Mouse (Mus musculus) heart, embryonic 14.5 days (tissue): ENCODE results near the gene Eif1. TPM values are rescaled to one million over a fixed set of nuclear protein-coding genes. Genes with fewer than 3 reads are reported as not detected.
"Not testable (repeated sequence)": the region's sequence is repeated elsewhere in the genome, so short reads cannot be mapped to it uniquely, and the experiment has no call there.

ENCODE experiments used
- ATAC-seq: fragments of 200-750 bp; cut with Nextera tagmentation; 2 replicates; pipeline ENCODE4 v1.8.0; 2017; ENCODE audit warnings: low read depth, moderate TSS enrichment; ENCODE audit not compliant: insufficient number of reproducible peaks, insufficient read depth, low FRiP score
- H3K27ac ChIP-seq, 2 experiments: fragments of 200-500 bp in 1 of 2; fragments of 300-500 bp in 1 of 2; sonication (generic) in 1 of 2; replicated peaks in 1 of 2; 2 replicates each; pipeline ENCODE4 v1.5.1; 2012 to 2014; ENCODE audit warnings: low read depth in 2 of 2, low read length in 2 of 2, control low read depth in 1 of 2, mild to moderate bottlenecking in 1 of 2, mixed read lengths in 1 of 2; ENCODE audit not compliant: control insufficient read depth in 1 of 2, insufficient read depth in 1 of 2
- H3K27me3 ChIP-seq: fragments of 300-500 bp; sonication (generic); 2 replicates; pipeline ENCODE4 v1.6.1; 2014; ENCODE audit warnings: mild to moderate bottlenecking, low read length, control low read depth; ENCODE audit not compliant: control insufficient read depth, insufficient read depth
- H3K36me3 ChIP-seq: fragments of 300-500 bp; sonication (generic); 2 replicates; pipeline ENCODE4 v1.6.1; 2014; ENCODE audit warnings: mild to moderate bottlenecking, control low read depth, low read length, mixed read lengths; ENCODE audit not compliant: control insufficient read depth, insufficient read depth
- H3K4me1 ChIP-seq, 2 experiments: fragments of 200-500 bp in 1 of 2; fragments of 300-500 bp in 1 of 2; sonication (generic) in 1 of 2; 2 replicates each; pipeline ENCODE4 v1.6.1; 2012 to 2014; ENCODE audit warnings: low read length in 2 of 2, control low read depth in 1 of 2, mixed read lengths in 1 of 2; ENCODE audit not compliant: control insufficient read depth in 2 of 2, insufficient read depth in 2 of 2
- H3K4me2 ChIP-seq: fragments of 300-500 bp; sonication (generic); 2 replicates; pipeline ENCODE4 v1.6.1; 2014; ENCODE audit warnings: mild to moderate bottlenecking, low read length
- H3K4me3 ChIP-seq, 2 experiments: fragments of 200-500 bp in 1 of 2; fragments of 300-500 bp in 1 of 2; sonication (generic) in 1 of 2; 2 replicates each; pipeline ENCODE4 v1.5.1; 2012 to 2014; ENCODE audit warnings: low read length in 2 of 2, mild to moderate bottlenecking in 2 of 2, control low read depth in 1 of 2, low read depth in 1 of 2, moderate library complexity in 1 of 2; ENCODE audit not compliant: control insufficient read depth in 1 of 2, insufficient read depth in 1 of 2
- H3K9ac ChIP-seq: fragments of 300-500 bp; sonication (generic); 2 replicates; pipeline ENCODE4 v1.6.1; 2014; ENCODE audit warnings: mild to moderate bottlenecking, low read length
- H3K9me3 ChIP-seq: fragments of 300-500 bp; sonication (generic); 2 replicates; pipeline ENCODE4 v1.6.1; 2016; ENCODE audit warnings: low read length, control low read depth; ENCODE audit not compliant: control insufficient read depth
- WGBS: fragments of 180-500 bp; shearing (Covaris S2); extraction: QIAGEN DNeasy Blood & Tissue Kit; methylation state at CpG from one replicate; pipeline ENCODE4 v1.1.7; 2014; 5-methylcytosine and 5-hydroxymethylcytosine counted together
- polyA plus RNA-seq: library from polyadenylated mRNA; unstranded; fragments of >200 nt; fragmentation: Nextera tagmentation; extraction: Ambion mirVana; gene quantifications from 2 replicates; pipeline ENCODE4 v1.2.1, GENCODE M21; 2014

The Eif1 gene
- polyA plus RNA-seq, 1 experiment from 2014 or later, result 1,900 TPM

- ATAC-seq, result peak; percentile 50; the same call in 1 of the 2 replicates
- Histone ChIP-seq H3K27ac (no peak within 1 kb of the TSS), H3K4me3 (peak within 1 kb of the TSS; percentile 69 to 71), H3K4me2 (peak within 1 kb of the TSS; percentile 100), H3K9ac (peak within 1 kb of the TSS; percentile 76), H3K9me3 (no peaks in the 10 kb centered on the region), H3K27me3 (peaks cover 58% of the 10 kb centered on the region), H3K4me1 (peaks cover 3 to 6% of the 10 kb centered on the region in 2 experiments; a peak in 1 of 4 replicates), H3K36me3 (no peaks in the 10 kb centered on the region)
- 2% methylated on average over 49 of the region's 49 CpGs for WGBS
Measured at GRCm38 (mm10) chr11:100355972-100356818, 36.5 kb downstream of the Eif1 start, which contains the start of gene Hap1. Gene Hap1 (minus strand): TSS chr11:100356128.

- Histone ChIP-seq H3K36me3 (no peaks in the 10 kb centered on the region), H3K27me3 (peaks cover 58% of the 10 kb centered on the region), H3K9me3 (no peaks in the 10 kb centered on the region), H3K9ac (peak overlapping the region; percentile 76), H3K4me2 (peak overlapping the region; percentile 100), H3K4me3 (peak overlapping the region; percentile 69 to 71), H3K27ac (no peak overlapping the region), H3K4me1 (peaks cover 3 to 5% of the 10 kb centered on the region in 2 experiments; a peak in 1 of 4 replicates)
- ATAC-seq, result no peak
- 23% methylated on average over 9 of the region's 9 CpGs for WGBS
Measured at GRCm38 (mm10) chr11:100356819-100357211, 37.1 kb downstream of the Eif1 start.

- H3K4me3 ChIP-seq, result no peak overlapping the region
- no peak for ATAC-seq
- WGBS, result 57% methylated on average over 5 of the region's 5 CpGs
Measured at GRCm38 (mm10) chr11:100357408-100357807, 37.7 kb downstream of the Eif1 start.

GRCm38 (mm10) chr11:100360175-100360574 lies 40.5 kb downstream of the Eif1 start:
- Histone ChIP-seq H3K9ac (no peak overlapping the region), H3K27me3 (peaks cover 34% of the 10 kb centered on the region), H3K4me3 (no peak overlapping the region), H3K4me2 (no peak overlapping the region), H3K4me1 (peaks cover 0 to 3% of the 10 kb centered on the region in 2 experiments; a peak in 1 of 4 replicates), H3K9me3 (no peaks in the 10 kb centered on the region), H3K36me3 (no peaks in the 10 kb centered on the region), H3K27ac (no peak overlapping the region)
- 74% methylated on average over 6 of the region's 6 CpGs for WGBS
- no peak for ATAC-seq

More at GRCm38 (mm10) chr11:100357408-100357807, 37.7 kb downstream of the Eif1 start:
- H3K4me2 ChIP-seq, result no peak overlapping the region
- peaks cover 0 to 3% of the 10 kb centered on the region in 2 experiments; a peak in 1 of 4 replicates for H3K4me1 ChIP-seq
- peaks cover 58% of the 10 kb centered on the region for H3K27me3 ChIP-seq
- no peak overlapping the region for H3K9ac ChIP-seq
- H3K9me3 ChIP-seq, result no peaks in the 10 kb centered on the region
- H3K36me3 ChIP-seq, result no peaks in the 10 kb centered on the region
- H3K27ac ChIP-seq, result no peak overlapping the region

- H3K27ac ChIP-seq, H3K4me2 ChIP-seq, H3K4me3 ChIP-seq, H3K9me3 ChIP-seq, H3K4me1 ChIP-seq, H3K9ac ChIP-seq, ATAC-seq, H3K36me3 ChIP-seq: not testable (repeated sequence)
- WGBS, result no CpG with 5 or more reads among the region's 13 CpGs
- peaks cover 28% of the 10 kb centered on the region for H3K27me3 ChIP-seq
Measured at GRCm38 (mm10) chr11:100361059-100361458, 41.4 kb downstream of the Eif1 start.

GRCm38 (mm10) chr11:100362209-100362978 lies 42.7 kb downstream of the Eif1 start:
- WGBS, result 14% methylated on average over 8 of the region's 8 CpGs
- H3K27ac ChIP-seq, result no peak overlapping the region
- H3K36me3 ChIP-seq, result no peaks in the 10 kb centered on the region
- H3K4me1 ChIP-seq, result no peaks in the 10 kb centered on the region; a peak in 1 of 4 replicates
- H3K27me3 ChIP-seq, result peaks cover 17% of the 10 kb centered on the region
- 0 out of 2 replicates have a peak, but pooled peaks have one; percentile 16 for ATAC-seq
- H3K9me3 ChIP-seq, result no peaks in the 10 kb centered on the region
- no peak overlapping the region for H3K4me2 ChIP-seq
- no peak overlapping the region for H3K4me3 ChIP-seq
- H3K9ac ChIP-seq, result no peak overlapping the region

GRCm38 (mm10) chr11:100362979-100363562 lies 43.4 kb downstream of the Eif1 start:
- WGBS, result 16% methylated on average over 12 of the region's 12 CpGs
- 0 out of 2 replicates have a peak, but pooled peaks cover 2% of the 10 kb centered on the region for H3K36me3 ChIP-seq
- no peaks in the 10 kb centered on the region for H3K9me3 ChIP-seq

More at GRCm38 (mm10) chr11:100362979-100363562, 43.4 kb downstream of the Eif1 start:
- no peak overlapping the region for H3K9ac ChIP-seq
- peaks cover 14% of the 10 kb centered on the region for H3K27me3 ChIP-seq
- no peak for ATAC-seq
- H3K4me1 ChIP-seq, result no peaks in the 10 kb centered on the region; a peak in 1 of 4 replicates
- no peak overlapping the region for H3K27ac ChIP-seq
- no peak overlapping the region for H3K4me3 ChIP-seq
- no peak overlapping the region for H3K4me2 ChIP-seq
